Mouse (Mus musculus): ENCODE results near the gene Apba3. TPM values are rescaled to one million over a fixed set of nuclear protein-coding genes. Genes with fewer than 3 reads are reported as not detected.

Gene Apba3
- polyA plus RNA-seq, 1 experiment: 32.8 TPM

GRCm38 (mm10) chr10:81259225-81259884, 7.4 kb upstream of the Apba3 start:
- Histone ChIP-seq H3K4me1 (ENCODE audit: control insufficient read depth, insufficient read depth, low read length) (peaks cover 5% of the 10 kb centered on the region; the same call in 1 of the 2 replicates), H3K27ac (ENCODE audit: control insufficient read depth, insufficient read depth, low read depth, low read length, poor library complexity) (no peak overlapping the region)
- 75% methylated on average over 21 of the region's 21 CpGs for WGBS

GRCm38 (mm10) chr10:81261025-81261424, 5.7 kb upstream of the Apba3 start:
- TF ChIP-seq CTCF (IDR thresholded peaks at IDR 0.05; ENCODE audit: control insufficient read depth, insufficient read depth, low read length) (no peak), POLR2A (IDR thresholded peaks at IDR 0.05; ENCODE audit: borderline replicate concordance, control insufficient read depth, low read depth, low read length) (no peak)
- Histone ChIP-seq H3K27ac (ENCODE audit: control insufficient read depth, insufficient read depth, low read depth, low read length, poor library complexity) (no peak overlapping the region), H3K4me1 (ENCODE audit: control insufficient read depth, insufficient read depth, low read length) (peaks cover 1% of the 10 kb centered on the region; the same call in 1 of the 2 replicates), H3K4me3 (replicated peaks; ENCODE audit: control insufficient read depth, low read depth, low read length) (no peak overlapping the region)
- WGBS: 93% methylated on average over 4 of the region's 4 CpGs

More at GRCm38 (mm10) chr10:81259225-81259884, 7.4 kb upstream of the Apba3 start:
- H3K4me3 ChIP-seq (replicated peaks; ENCODE audit: control insufficient read depth, low read depth, low read length): no peak overlapping the region
- TF ChIP-seq POLR2A (IDR thresholded peaks at IDR 0.05; ENCODE audit: borderline replicate concordance, control insufficient read depth, low read depth, low read length): no peak
- no peak for TF ChIP-seq CTCF (IDR thresholded peaks at IDR 0.05; ENCODE audit: control insufficient read depth, insufficient read depth, low read length)

DNA sequence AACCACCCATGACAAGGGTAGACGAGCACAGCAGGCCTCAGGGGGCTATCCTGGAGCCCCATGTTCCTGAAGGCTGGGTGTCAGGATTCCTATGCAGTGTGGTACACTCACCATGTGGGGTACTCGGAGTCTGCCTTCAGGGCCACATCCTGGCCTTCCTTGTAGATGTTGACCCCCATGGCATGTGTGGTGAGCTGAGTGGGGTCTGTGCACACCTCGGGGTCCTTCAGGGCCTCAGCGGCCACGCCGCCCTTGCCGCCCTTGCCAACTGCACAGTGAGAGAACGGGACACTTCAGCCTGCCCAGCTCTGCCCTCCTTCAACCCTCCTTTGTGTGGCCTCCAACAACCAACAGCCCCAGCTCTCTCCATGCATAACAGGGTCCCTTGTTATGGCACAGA, 1.2 kb upstream of the Apba3 start:
- H3K27ac ChIP-seq (ENCODE audit: control insufficient read depth, insufficient read depth, low read depth, low read length, poor library complexity): no peak overlapping the region
- no peaks in the 10 kb centered on the region for H3K4me1 ChIP-seq (ENCODE audit: control insufficient read depth, insufficient read depth, low read length)
- H3K4me3 ChIP-seq (replicated peaks; ENCODE audit: control insufficient read depth, low read depth, low read length): no peak overlapping the region
- TF ChIP-seq CTCF (IDR thresholded peaks at IDR 0.05; ENCODE audit: control insufficient read depth, insufficient read depth, low read length): no peak
- TF ChIP-seq POLR2A (IDR thresholded peaks at IDR 0.05; ENCODE audit: borderline replicate concordance, control insufficient read depth, low read depth, low read length): no peak
- 87% methylated on average over 8 of the region's 8 CpGs for WGBS

DNA sequence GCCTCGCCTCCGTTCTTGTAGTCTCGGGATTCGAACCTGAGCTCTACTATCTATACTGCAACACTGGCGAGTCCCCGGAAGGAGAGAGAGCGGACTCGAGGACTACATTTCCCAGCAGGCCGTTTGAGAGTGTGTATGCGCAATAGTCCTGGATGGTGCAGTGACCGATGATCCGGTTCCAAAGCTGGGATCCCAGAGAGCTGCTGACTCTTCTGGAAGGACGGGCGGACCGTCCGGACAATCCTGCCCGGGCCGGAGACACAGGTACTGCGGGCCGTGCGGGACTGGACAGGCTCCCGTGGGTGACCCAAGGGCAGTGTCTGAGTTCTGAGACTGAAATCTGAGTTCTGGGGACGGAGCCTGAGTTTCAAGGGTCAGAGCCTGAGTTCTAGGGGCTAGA, 1.3 kb downstream of the Apba3 start:
- Histone ChIP-seq H3K4me1 (ENCODE audit: control insufficient read depth, insufficient read depth, low read length) (no peaks in the 10 kb centered on the region), H3K4me3 (replicated peaks; ENCODE audit: control insufficient read depth, low read depth, low read length) (peak overlapping the region; percentile 74), H3K27ac (ENCODE audit: control insufficient read depth, insufficient read depth, low read depth, low read length, poor library complexity) (no peak overlapping the region)
- TF ChIP-seq CTCF (IDR thresholded peaks at IDR 0.05; ENCODE audit: control insufficient read depth, insufficient read depth, low read length) (no peak), POLR2A (IDR thresholded peaks at IDR 0.05; ENCODE audit: borderline replicate concordance, control insufficient read depth, low read depth, low read length) (no peak; the same call in 1 of the 2 replicates)
- 6% methylated on average over 23 of the region's 23 CpGs for WGBS

DNA sequence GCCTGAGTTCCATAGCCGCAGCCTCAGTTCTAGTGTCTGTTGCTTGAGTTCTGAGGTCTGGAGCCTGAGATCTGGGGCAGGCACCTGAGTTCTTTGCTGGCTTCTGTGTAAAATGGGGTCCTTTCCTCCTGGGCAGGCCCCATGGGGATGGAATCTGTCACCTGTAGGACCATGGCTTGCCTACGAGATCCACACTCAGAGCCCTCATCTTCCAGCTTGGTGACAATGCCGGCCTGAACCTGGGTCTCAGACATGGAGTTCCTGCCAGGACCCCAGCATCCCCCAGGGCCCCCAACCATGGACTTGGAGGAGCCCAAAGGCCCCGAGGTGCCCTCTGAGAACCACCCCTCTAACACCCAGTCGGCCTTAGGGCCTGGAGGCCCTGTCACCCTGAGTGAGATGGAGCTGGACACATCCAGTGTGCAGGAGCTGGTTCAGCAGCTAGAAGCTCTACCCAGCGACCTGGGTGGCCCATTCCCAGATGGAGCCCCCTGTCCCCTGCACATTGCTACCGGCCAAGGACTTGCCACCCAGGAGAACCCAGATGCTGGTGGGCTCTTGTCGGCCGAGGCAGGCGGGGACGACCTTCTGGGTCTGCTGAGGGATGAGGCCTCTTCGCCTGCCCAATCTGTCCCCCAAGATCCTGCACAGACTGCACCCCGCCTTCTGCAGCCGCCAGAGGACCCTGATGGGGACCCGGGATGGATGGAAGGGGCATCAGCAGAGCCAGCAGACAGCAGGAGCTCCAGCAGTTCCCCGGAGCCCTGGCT, 2.1 kb downstream of the Apba3 start:
- TF ChIP-seq POLR2A (IDR thresholded peaks at IDR 0.05; ENCODE audit: borderline replicate concordance, control insufficient read depth, low read depth, low read length) (no peak), CTCF (IDR thresholded peaks at IDR 0.05; ENCODE audit: control insufficient read depth, insufficient read depth, low read length) (no peak)
- 82% methylated on average over 16 of the region's 16 CpGs for WGBS
- Histone ChIP-seq H3K27ac (ENCODE audit: control insufficient read depth, insufficient read depth, low read depth, low read length, poor library complexity) (no peak overlapping the region), H3K4me3 (replicated peaks; ENCODE audit: control insufficient read depth, low read depth, low read length) (peak overlapping the region; percentile 74), H3K4me1 (ENCODE audit: control insufficient read depth, insufficient read depth, low read length) (no peaks in the 10 kb centered on the region)

GRCm38 (mm10) chr10:81272356-81272755, 5.6 kb downstream of the Apba3 start:
- H3K4me3 ChIP-seq (replicated peaks; ENCODE audit: control insufficient read depth, low read depth, low read length): no peak overlapping the region
- no peak overlapping the region for H3K27ac ChIP-seq (ENCODE audit: control insufficient read depth, insufficient read depth, low read depth, low read length, poor library complexity)
- 96% methylated on average over 21 of the region's 21 CpGs for WGBS
- no peak for TF ChIP-seq CTCF (IDR thresholded peaks at IDR 0.05; ENCODE audit: control insufficient read depth, insufficient read depth, low read length)
- TF ChIP-seq POLR2A (IDR thresholded peaks at IDR 0.05; ENCODE audit: borderline replicate concordance, control insufficient read depth, low read depth, low read length): no peak
- H3K4me1 ChIP-seq (ENCODE audit: control insufficient read depth, insufficient read depth, low read length): no peaks in the 10 kb centered on the region

GRCm38 (mm10) chr10:81273842-81274241, 7.1 kb downstream of the Apba3 start:
- TF ChIP-seq CTCF (IDR thresholded peaks at IDR 0.05; ENCODE audit: control insufficient read depth, insufficient read depth, low read length) (no peak), POLR2A (IDR thresholded peaks at IDR 0.05; ENCODE audit: borderline replicate concordance, control insufficient read depth, low read depth, low read length) (no peak)
- H3K27ac ChIP-seq (ENCODE audit: control insufficient read depth, insufficient read depth, low read depth, low read length, poor library complexity): no peak overlapping the region
- no peak overlapping the region for H3K4me3 ChIP-seq (replicated peaks; ENCODE audit: control insufficient read depth, low read depth, low read length)
- no peaks in the 10 kb centered on the region for H3K4me1 ChIP-seq (ENCODE audit: control insufficient read depth, insufficient read depth, low read length)
- WGBS: 92% methylated on average over 19 of the region's 19 CpGs

- TF ChIP-seq CTCF (IDR thresholded peaks at IDR 0.05; ENCODE audit: control insufficient read depth, insufficient read depth, low read length) (no peak), POLR2A (IDR thresholded peaks at IDR 0.05; ENCODE audit: borderline replicate concordance, control insufficient read depth, low read depth, low read length) (no peak)
- H3K4me3 ChIP-seq (replicated peaks; ENCODE audit: control insufficient read depth, low read depth, low read length): no peak overlapping the region
- H3K27ac ChIP-seq (ENCODE audit: control insufficient read depth, insufficient read depth, low read depth, low read length, poor library complexity): no peak overlapping the region
- 88% methylated on average over 22 of the region's 22 CpGs for WGBS
- H3K4me1 ChIP-seq (ENCODE audit: control insufficient read depth, insufficient read depth, low read length): no peaks in the 10 kb centered on the region
Measured at GRCm38 (mm10) chr10:81277676-81278075, 10.9 kb downstream of the Apba3 start.
